Mouse (Mus musculus): ENCODE data around the gene Nxnl1. TPM values are rescaled to one million over a fixed set of nuclear protein-coding genes. Genes with fewer than 3 reads are reported as not detected.

Nxnl1 gene
- polyA plus RNA-seq, 1 experiment from 2014 or later = 0.10 TPM

GRCm38 (mm10) chr8:71562751-71563150, 3.6 kb downstream of the Nxnl1 start:
- Histone ChIP-seq H3K27me3 (ENCODE audit: control insufficient read depth, insufficient read depth, low read depth, low read length) (peaks cover 37% of the 10 kb centered on the region), H3K27ac (ENCODE audit: low read length) (no peak overlapping the region), H3K36me3 (ENCODE audit: control insufficient read depth, insufficient read depth, low read length) (no peaks in the 10 kb centered on the region), H3K4me2 (ENCODE audit: low read depth, low read length) (peak overlapping the region; percentile 52), H3K4me1 (replicated peaks; ENCODE audit: control insufficient read depth, insufficient read depth, low read length) (peaks cover 7% of the 10 kb centered on the region), H3K4me3 (ENCODE audit: low read length) (peak overlapping the region; percentile 28), H3K9me3 (ENCODE audit: control insufficient read depth, low read length) (0 out of 2 replicates have a peak, but pooled peaks cover 2% of the 10 kb centered on the region), H3K9ac (ENCODE audit: low read length) (peak overlapping the region; percentile 30)
- ATAC-seq (ENCODE audit: low read depth) = peak; percentile 44
- WGBS = 2% methylated on average over 33 of the region's 33 CpGs

- peak; percentile 48 for ATAC-seq (ENCODE audit: low read depth)
- Histone ChIP-seq H3K4me2 (ENCODE audit: low read depth, low read length) (no peak overlapping the region), H3K36me3 (ENCODE audit: control insufficient read depth, insufficient read depth, low read length) (no peaks in the 10 kb centered on the region), H3K27me3 (ENCODE audit: control insufficient read depth, insufficient read depth, low read depth, low read length) (peaks cover 47% of the 10 kb centered on the region), H3K9me3 (ENCODE audit: control insufficient read depth, low read length) (0 out of 2 replicates have a peak, but pooled peaks cover 2% of the 10 kb centered on the region), H3K4me3 (ENCODE audit: low read length) (no peak overlapping the region), H3K27ac (ENCODE audit: low read length) (no peak overlapping the region), H3K4me1 (replicated peaks; ENCODE audit: control insufficient read depth, insufficient read depth, low read length) (peaks cover 7% of the 10 kb centered on the region), H3K9ac (ENCODE audit: low read length) (no peak overlapping the region)
- 3% methylated on average over 15 of the region's 15 CpGs for WGBS
Observed at GRCm38 (mm10) chr8:71561401-71561800, 5.0 kb downstream of the Nxnl1 start.

GRCm38 (mm10) chr8:71560765-71561164, 5.6 kb downstream of the Nxnl1 start:
- 0 out of 2 replicates have a peak, but pooled peaks cover 2% of the 10 kb centered on the region for H3K9me3 ChIP-seq (ENCODE audit: control insufficient read depth, low read length)
- no peak overlapping the region for H3K4me2 ChIP-seq (ENCODE audit: low read depth, low read length)
- H3K27me3 ChIP-seq (ENCODE audit: control insufficient read depth, insufficient read depth, low read depth, low read length) = peaks cover 47% of the 10 kb centered on the region
- H3K9ac ChIP-seq (ENCODE audit: low read length) = no peak overlapping the region
- no peaks in the 10 kb centered on the region for H3K36me3 ChIP-seq (ENCODE audit: control insufficient read depth, insufficient read depth, low read length)
- H3K4me3 ChIP-seq (ENCODE audit: low read length) = no peak overlapping the region
- ATAC-seq (ENCODE audit: low read depth) = no peak
- H3K4me1 ChIP-seq (replicated peaks; ENCODE audit: control insufficient read depth, insufficient read depth, low read length) = peaks cover 7% of the 10 kb centered on the region
- 80% methylated on average over 5 of the region's 5 CpGs for WGBS
- H3K27ac ChIP-seq (ENCODE audit: low read length) = no peak overlapping the region

- Histone ChIP-seq H3K27ac (ENCODE audit: low read length) (no peak overlapping the region), H3K36me3 (ENCODE audit: control insufficient read depth, insufficient read depth, low read length) (no peaks in the 10 kb centered on the region), H3K9me3 (ENCODE audit: control insufficient read depth, low read length) (0 out of 2 replicates have a peak, but pooled peaks cover 2% of the 10 kb centered on the region), H3K27me3 (ENCODE audit: control insufficient read depth, insufficient read depth, low read depth, low read length) (peaks cover 47% of the 10 kb centered on the region), H3K4me2 (ENCODE audit: low read depth, low read length) (no peak overlapping the region), H3K4me3 (ENCODE audit: low read length) (no peak overlapping the region), H3K9ac (ENCODE audit: low read length) (no peak overlapping the region), H3K4me1 (replicated peaks; ENCODE audit: control insufficient read depth, insufficient read depth, low read length) (peaks cover 7% of the 10 kb centered on the region)
- no peak for ATAC-seq (ENCODE audit: low read depth)
- 62% methylated on average over 3 of the region's 3 CpGs for WGBS
Observed at GRCm38 (mm10) chr8:71560071-71560470, 6.3 kb downstream of the Nxnl1 start.

- H3K4me2 ChIP-seq (ENCODE audit: low read depth, low read length) = peak overlapping the region; percentile 89
- H3K9ac ChIP-seq (ENCODE audit: low read length) = peak overlapping the region; percentile 67
- peak; percentile 75 for ATAC-seq (ENCODE audit: low read depth)
Observed at GRCm38 (mm10) chr8:71558958-71559690, 7.3 kb downstream of the Nxnl1 start.

GRCm38 (mm10) chr8:71558071-71558957, 8.1 kb downstream of the Nxnl1 start, which contains the start of gene Tmem221:
Tmem221 (minus strand) TSS chr8:71558871.
- Histone ChIP-seq H3K9ac (ENCODE audit: low read length) (peak within 1 kb of the TSS; percentile 67), H3K4me1 (replicated peaks; ENCODE audit: control insufficient read depth, insufficient read depth, low read length) (peaks cover 10% of the 10 kb centered on the region), H3K4me2 (ENCODE audit: low read depth, low read length) (peak within 1 kb of the TSS; percentile 89), H3K27ac (ENCODE audit: low read length) (no peak within 1 kb of the TSS), H3K4me3 (ENCODE audit: low read length) (peak within 1 kb of the TSS; percentile 58), H3K36me3 (ENCODE audit: control insufficient read depth, insufficient read depth, low read length) (no peaks in the 10 kb centered on the region), H3K27me3 (ENCODE audit: control insufficient read depth, insufficient read depth, low read depth, low read length) (peaks cover 47% of the 10 kb centered on the region), H3K9me3 (ENCODE audit: control insufficient read depth, low read length) (no peaks in the 10 kb centered on the region)
- ATAC-seq (ENCODE audit: low read depth) = peak; percentile 11; the same call in 1 of the 2 replicates
- WGBS = 3% methylated on average over 68 of the region's 70 CpGs

More at GRCm38 (mm10) chr8:71558958-71559690, 7.3 kb downstream of the Nxnl1 start:
- Histone ChIP-seq H3K36me3 (ENCODE audit: control insufficient read depth, insufficient read depth, low read length) (no peaks in the 10 kb centered on the region), H3K27ac (ENCODE audit: low read length) (no peak overlapping the region), H3K9me3 (ENCODE audit: control insufficient read depth, low read length) (0 out of 2 replicates have a peak, but pooled peaks cover 2% of the 10 kb centered on the region), H3K4me3 (ENCODE audit: low read length) (peak overlapping the region; percentile 58), H3K27me3 (ENCODE audit: control insufficient read depth, insufficient read depth, low read depth, low read length) (peaks cover 47% of the 10 kb centered on the region), H3K4me1 (replicated peaks; ENCODE audit: control insufficient read depth, insufficient read depth, low read length) (peaks cover 7% of the 10 kb centered on the region)
- 2% methylated on average over 24 of the region's 24 CpGs for WGBS

GRCm38 (mm10) chr8:71554644-71555043, 11.8 kb downstream of the Nxnl1 start:
- H3K4me3 ChIP-seq (ENCODE audit: low read length) = no peak overlapping the region
- no peak overlapping the region for H3K9ac ChIP-seq (ENCODE audit: low read length)
- no peaks in the 10 kb centered on the region for H3K36me3 ChIP-seq (ENCODE audit: control insufficient read depth, insufficient read depth, low read length)
- H3K27ac ChIP-seq (ENCODE audit: low read length) = peak overlapping the region; percentile 3; the same call in 1 of the 2 replicates
- ATAC-seq (ENCODE audit: low read depth) = peak; percentile 29; the same call in 1 of the 2 replicates
- H3K9me3 ChIP-seq (ENCODE audit: control insufficient read depth, low read length) = no peaks in the 10 kb centered on the region
- H3K27me3 ChIP-seq (ENCODE audit: control insufficient read depth, insufficient read depth, low read depth, low read length) = peaks cover 27% of the 10 kb centered on the region
- H3K4me1 ChIP-seq (replicated peaks; ENCODE audit: control insufficient read depth, insufficient read depth, low read length) = peaks cover 7% of the 10 kb centered on the region; the same call in 1 of the 2 replicates
- 76% methylated on average over 2 of the region's 2 CpGs for WGBS
- H3K4me2 ChIP-seq (ENCODE audit: low read depth, low read length) = no peak overlapping the region

GRCm38 (mm10) chr8:71554001-71554400, 12.4 kb downstream of the Nxnl1 start:
- H3K9ac ChIP-seq (ENCODE audit: low read length) = no peak overlapping the region
- WGBS = 56% methylated on average over 6 of the region's 6 CpGs
- H3K4me3 ChIP-seq (ENCODE audit: low read length) = no peak overlapping the region
- peaks cover 22% of the 10 kb centered on the region for H3K27me3 ChIP-seq (ENCODE audit: control insufficient read depth, insufficient read depth, low read depth, low read length)
- H3K9me3 ChIP-seq (ENCODE audit: control insufficient read depth, low read length) = no peaks in the 10 kb centered on the region
- ATAC-seq (ENCODE audit: low read depth) = no peak
- peaks cover 7% of the 10 kb centered on the region; the same call in 1 of the 2 replicates for H3K4me1 ChIP-seq (replicated peaks; ENCODE audit: control insufficient read depth, insufficient read depth, low read length)
- H3K27ac ChIP-seq (ENCODE audit: low read length) = peak overlapping the region; percentile 39; the same call in 1 of the 2 replicates
- no peak overlapping the region for H3K4me2 ChIP-seq (ENCODE audit: low read depth, low read length)
- no peaks in the 10 kb centered on the region for H3K36me3 ChIP-seq (ENCODE audit: control insufficient read depth, insufficient read depth, low read length)
